Mouse (Mus musculus): ENCODE results near the gene Cpa3.

DNA sequence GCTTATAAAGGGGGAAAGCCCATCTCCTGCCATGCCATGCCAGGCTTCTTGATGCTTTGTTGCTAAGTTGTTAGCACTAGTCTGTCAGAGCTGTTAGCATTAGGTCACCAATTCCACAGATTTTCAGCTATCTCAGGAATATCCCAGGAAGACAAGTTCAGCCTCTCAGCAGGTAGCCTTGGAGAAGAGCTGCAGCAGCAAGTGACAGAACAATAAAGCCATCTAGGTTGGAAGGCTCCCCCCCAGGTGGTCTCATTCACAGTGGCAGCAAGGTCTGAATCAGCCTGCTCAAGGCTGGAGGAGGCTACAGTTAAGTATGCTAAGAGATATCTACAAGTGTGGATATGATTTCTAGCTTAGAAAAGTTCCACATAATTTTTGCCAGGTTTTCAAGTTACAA, 49.4 kb upstream of the Cpa3 start:
- TF ChIP-seq EP300 (IDR thresholded peaks at IDR 0.05) = no peak
- TF ChIP-seq CTCF (IDR thresholded peaks at IDR 0.05) = no peak

All from lung, postnatal 0 days (tissue).